Mouse (Mus musculus) ES-E14 (cell line): Measurements from ENCODE around the gene Madd.

ENCODE experiments used
- CHD2 ChIP-seq: IDR thresholded peaks from 2 replicates; pipeline ENCODE4 v1.6.1; 2014; ENCODE audit warnings: mild to moderate bottlenecking, low read depth, low read length, inconsistent platforms
- ZNF384 ChIP-seq: IDR thresholded peaks from 2 replicates; pipeline ENCODE4 v1.6.1; 2012; ENCODE audit warnings: low read depth, low read length, inconsistent platforms

DNA sequence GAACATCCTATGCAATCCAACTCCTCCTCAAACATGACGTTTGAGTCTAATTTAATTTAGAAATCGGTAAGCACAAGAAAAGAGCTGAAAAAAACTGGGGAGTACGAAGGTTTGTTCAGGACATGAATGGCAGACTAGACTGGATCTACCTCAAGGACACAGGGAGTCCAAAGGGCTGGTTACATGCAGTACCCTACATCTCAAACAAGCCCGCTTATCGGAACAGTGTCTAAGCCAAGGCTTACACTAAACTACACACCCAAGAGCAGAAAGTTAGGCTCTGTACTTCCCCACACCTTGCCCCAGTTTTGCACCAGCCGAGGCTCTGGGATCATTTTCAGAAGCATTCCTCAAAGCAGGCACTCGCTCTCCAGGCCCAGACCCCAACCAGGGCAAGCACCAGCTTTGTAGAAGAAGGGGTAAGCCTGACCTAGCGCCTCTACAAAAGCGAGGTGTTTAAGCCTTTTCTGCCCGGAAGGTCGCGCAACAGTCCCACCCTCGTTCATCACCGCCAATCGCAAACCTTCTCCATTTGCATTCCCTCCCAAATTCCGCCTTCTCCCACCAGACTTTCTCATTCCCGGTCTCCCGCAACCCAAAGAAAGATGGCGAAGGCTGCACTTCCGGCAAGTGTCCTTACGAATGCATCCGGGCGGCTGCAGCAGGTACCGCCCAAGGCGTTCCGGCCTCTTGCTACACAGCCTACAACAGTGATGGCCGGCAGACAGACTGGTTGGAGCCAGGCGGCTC lies 18.8 kb upstream of the Madd start, which contains the start of the genes Nr1h3 and Acp2:
- TF ChIP-seq ZNF384 (no peak), CHD2 (no peak)
